Mouse (Mus musculus) olfactory bulb, adult 2 months (tissue): ENCODE measurements around the gene Adm2. TPM values are rescaled to one million over a fixed set of nuclear protein-coding genes. Genes with fewer than 3 reads are reported as not detected.

Experiments used
- H3K27ac ChIP-seq: fragments of 200-500 bp; 2 replicates; pipeline ENCODE4 v1.5.1; 2012; ENCODE audit warnings: low read depth, low read length; ENCODE audit not compliant: insufficient read depth
- H3K4me1 ChIP-seq: fragments of 200-500 bp; 2 replicates; pipeline ENCODE4 v1.6.1; 2012; ENCODE audit warnings: low read length; ENCODE audit not compliant: control insufficient read depth, insufficient read depth
- H3K4me3 ChIP-seq: fragments of 200-500 bp; 2 replicates; pipeline ENCODE4 v1.5.1; 2012; ENCODE audit warnings: mild to moderate bottlenecking, low read depth, low read length, moderate library complexity; ENCODE audit not compliant: insufficient read depth
- CTCF ChIP-seq: fragments of 200-500 bp; IDR thresholded peaks from 2 replicates; pipeline ENCODE4 v1.5.1; 2012; ENCODE audit warnings: low read depth, mild to moderate bottlenecking, low read length, moderate library complexity; ENCODE audit not compliant: insufficient read depth
- POLR2A ChIP-seq: fragments of 200-500 bp; IDR thresholded peaks from 2 replicates; pipeline ENCODE4 v1.6.1; 2012; ENCODE audit warnings: mild to moderate bottlenecking, low read depth, low read length, moderate library complexity; ENCODE audit not compliant: insufficient read depth
- WGBS: fragments of 180-500 bp; shearing (Covaris S2); methylation state at CpG from one replicate; pipeline ENCODE4 v1.1.7; 2018; 5-methylcytosine and 5-hydroxymethylcytosine counted together
- polyA plus RNA-seq: library from polyadenylated mRNA; stranded (reverse); fragments of >200 nt; gene quantifications from 2 replicates; pipeline ENCODE4 v1.2.4, GENCODE M21; 2012; ENCODE audit warnings: low replicate concordance; ENCODE audit not compliant: missing spikeins, insufficient read depth, insufficient read length

Gene Adm2
- polyA plus RNA-seq, 1 experiment = not detected

DNA sequence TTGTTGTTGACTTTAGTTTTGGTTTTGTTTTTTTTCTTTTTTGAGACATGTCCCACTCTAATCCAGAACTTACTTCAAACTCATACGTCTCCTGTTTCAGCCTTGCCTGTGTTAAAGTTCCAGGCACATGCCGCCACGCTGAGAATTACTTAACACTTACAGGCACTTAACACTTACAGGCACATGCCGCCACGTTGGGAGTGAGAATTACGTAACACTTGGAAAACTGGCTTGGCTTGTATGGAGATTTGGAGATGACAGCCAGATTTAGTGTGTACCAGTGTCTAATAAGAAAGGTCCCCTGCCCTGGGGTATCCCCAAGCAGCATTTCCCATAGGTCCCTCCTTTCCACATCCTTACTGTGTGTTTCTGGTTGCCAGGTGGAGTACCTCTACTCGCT lies 40.5 kb downstream of the Adm2 start:
- TF ChIP-seq CTCF = no peak
- Histone ChIP-seq H3K27ac (no peak overlapping the region), H3K4me1 (no peaks in the 10 kb centered on the region), H3K4me3 (no peak overlapping the region)
- 86% methylated on average over 7 of the region's 7 CpGs for WGBS

DNA sequence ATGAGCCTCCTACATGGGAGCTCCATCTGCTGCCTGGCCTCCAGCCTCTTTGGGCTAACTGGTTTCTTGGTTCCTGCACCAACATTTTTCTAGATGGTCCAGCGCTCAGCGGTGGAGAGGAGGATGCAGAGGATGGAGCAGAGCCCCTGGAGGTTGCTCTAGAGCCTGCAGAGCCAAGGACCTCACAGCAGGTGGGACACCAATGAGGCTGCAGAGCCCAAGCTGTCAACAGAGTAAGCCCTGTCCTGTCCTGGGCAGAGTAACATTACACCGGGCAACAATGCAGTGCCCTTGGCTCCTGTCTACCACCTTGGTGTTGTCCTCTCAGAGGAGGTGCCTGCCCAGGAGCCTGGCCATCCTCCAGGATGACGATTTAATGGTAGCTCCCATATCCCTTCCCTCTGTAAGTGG lies 42.6 kb downstream of the Adm2 start:
- no peak overlapping the region for H3K4me3 ChIP-seq
- H3K4me1 ChIP-seq = no peaks in the 10 kb centered on the region
- no peak overlapping the region for H3K27ac ChIP-seq
- TF ChIP-seq POLR2A = no peak
- no peak for TF ChIP-seq CTCF
- WGBS = 95% methylated on average over 4 of the region's 4 CpGs

DNA sequence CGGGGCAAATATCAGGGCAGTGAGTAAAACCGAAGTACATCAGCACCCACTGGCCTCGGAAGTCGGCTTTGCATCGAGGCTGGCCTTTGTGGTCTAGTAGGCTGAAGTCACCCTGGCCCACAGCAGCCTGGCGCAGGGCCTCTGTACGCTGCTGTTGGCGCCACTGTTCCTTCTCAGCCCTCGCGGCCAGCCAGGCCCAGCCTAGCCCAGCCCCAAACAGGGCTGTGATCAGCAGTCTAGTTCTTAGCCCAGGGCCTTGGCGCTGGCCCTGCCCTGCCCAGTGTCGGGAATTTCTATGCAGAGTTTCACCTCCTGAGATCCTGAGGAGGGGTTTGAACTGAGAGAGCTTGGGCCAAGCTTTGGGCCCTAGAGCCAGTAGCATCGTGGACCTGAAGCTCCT lies 49.5 kb downstream of the Adm2 start:
- H3K27ac ChIP-seq = no peak overlapping the region
- TF ChIP-seq CTCF = no peak
- TF ChIP-seq POLR2A = no peak
- WGBS = 83% methylated on average over 13 of the region's 13 CpGs

GRCm38 (mm10) chr15:89372536-89372935 lies 50.0 kb downstream of the Adm2 start:
- TF ChIP-seq CTCF (no peak), POLR2A (no peak)
- no peak overlapping the region for H3K27ac ChIP-seq

More for the DNA sequence above, 49.5 kb downstream of the Adm2 start:
- Histone ChIP-seq H3K4me1 (peaks cover 20% of the 10 kb centered on the region), H3K4me3 (no peak overlapping the region)

GRCm38 (mm10) chr15:89373027-89373761 lies 50.7 kb downstream of the Adm2 start:
- H3K27ac ChIP-seq = peak overlapping the region; percentile 85
- TF ChIP-seq POLR2A (no peak; the same call in 1 of the 2 replicates), CTCF (peak; percentile 56)
- 1% methylated on average over 35 of the region's 35 CpGs for WGBS

More at GRCm38 (mm10) chr15:89372536-89372935, 50.0 kb downstream of the Adm2 start:
- WGBS = 81% methylated on average over 7 of the region's 7 CpGs
- peaks cover 23% of the 10 kb centered on the region for H3K4me1 ChIP-seq
- H3K4me3 ChIP-seq = no peak overlapping the region

GRCm38 (mm10) chr15:89373762-89374248 lies 51.3 kb downstream of the Adm2 start, which contains the start of gene Sco2:
Gene Sco2, minus strand, starts transcription at chr15:89373846.
- Histone ChIP-seq H3K4me1 (peaks cover 29% of the 10 kb centered on the region), H3K27ac (peak within 1 kb of the TSS; percentile 85), H3K4me3 (peak within 1 kb of the TSS; percentile 83)
- TF ChIP-seq CTCF (peak; percentile 96), POLR2A (0 out of 2 replicates have a peak, but pooled peaks have one; percentile 45)
- WGBS = 2% methylated on average over 42 of the region's 42 CpGs

More at GRCm38 (mm10) chr15:89373027-89373761, 50.7 kb downstream of the Adm2 start:
- H3K4me1 ChIP-seq = peaks cover 23% of the 10 kb centered on the region
- peak overlapping the region; percentile 83 for H3K4me3 ChIP-seq

Other genes with a start within 250 kb of the Adm2 start
- not detected in 2 replicates for gene Trabd, start 247.6 kb upstream of the Adm2 start, polyA plus RNA-seq
- not detected in 2 replicates for gene Selenoo, start 233.6 kb upstream of the Adm2 start, polyA plus RNA-seq
- 77.8 TPM in 1 of 2 replicates, not detected in the other for gene Tubgcp6, start 199.6 kb upstream of the Adm2 start, polyA plus RNA-seq
- not detected in 2 replicates for gene Hdac10, start 194.0 kb upstream of the Adm2 start, polyA plus RNA-seq
- gene Mapk12, start 182.0 kb upstream of the Adm2 start, polyA plus RNA-seq = not detected in 2 replicates
- not detected in 2 replicates for gene Mapk11, start 173.1 kb upstream of the Adm2 start, polyA plus RNA-seq
- 46.6 TPM in 1 of 2 replicates, not detected in the other for gene Plxnb2, start 141.9 kb upstream of the Adm2 start, polyA plus RNA-seq
- not detected in 2 replicates for gene Dennd6b, start 126.2 kb upstream of the Adm2 start, polyA plus RNA-seq
- not detected in 2 replicates for gene Ppp6r2, start 111.2 kb upstream of the Adm2 start, polyA plus RNA-seq
- gene Sbf1, start 7.4 kb upstream of the Adm2 start, polyA plus RNA-seq = 913 TPM in 1 of 2 replicates, not detected in the other
- gene Miox, start 11.7 kb downstream of the Adm2 start, polyA plus RNA-seq = not detected in 2 replicates
- not detected in 2 replicates for gene Lmf2, start 32.9 kb downstream of the Adm2 start, polyA plus RNA-seq
- gene Ncaph2, start 33.0 kb downstream of the Adm2 start, polyA plus RNA-seq = not detected in 2 replicates
- not detected in 2 replicates for gene Sco2, start 51.1 kb downstream of the Adm2 start, polyA plus RNA-seq
- not detected in 2 replicates for gene Tymp, start 54.3 kb downstream of the Adm2 start, polyA plus RNA-seq
- not detected in 2 replicates for gene Odf3b, start 56.6 kb downstream of the Adm2 start, polyA plus RNA-seq
- not detected in 2 replicates for gene Klhdc7b, start 62.2 kb downstream of the Adm2 start, polyA plus RNA-seq
- not detected in 2 replicates for gene Syce3, start 87.8 kb downstream of the Adm2 start, polyA plus RNA-seq
- gene Cpt1b, start 103.1 kb downstream of the Adm2 start, polyA plus RNA-seq = not detected in 2 replicates
- gene C730034F03Rik, start 106.9 kb downstream of the Adm2 start, polyA plus RNA-seq = not detected in 2 replicates
- not detected in 2 replicates for gene Gm44502, start 107.0 kb downstream of the Adm2 start, polyA plus RNA-seq
- gene Chkb, start 107.2 kb downstream of the Adm2 start, polyA plus RNA-seq = not detected in 2 replicates
- not detected in 2 replicates for gene Mapk8ip2, start 131.2 kb downstream of the Adm2 start, polyA plus RNA-seq
- gene Arsa, start 154.7 kb downstream of the Adm2 start, polyA plus RNA-seq = not detected in 2 replicates
- not detected in 2 replicates for gene Shank3, start 176.9 kb downstream of the Adm2 start, polyA plus RNA-seq
- not detected in 2 replicates for gene Acr, start 245.6 kb downstream of the Adm2 start, polyA plus RNA-seq